Mouse (Mus musculus) right cerebral cortex, postnatal 25 days (tissue): ENCODE results near the gene Fam217a.
"Not testable (repeated sequence)": the region's sequence is repeated elsewhere in the genome, so short reads cannot be mapped to it uniquely, and the experiment has no call there.

ENCODE experiments used
- DNase-seq: peaks from one replicate; pipeline ENCODE4 v3.0.0; 2022

Gene Fam217a

DNA sequence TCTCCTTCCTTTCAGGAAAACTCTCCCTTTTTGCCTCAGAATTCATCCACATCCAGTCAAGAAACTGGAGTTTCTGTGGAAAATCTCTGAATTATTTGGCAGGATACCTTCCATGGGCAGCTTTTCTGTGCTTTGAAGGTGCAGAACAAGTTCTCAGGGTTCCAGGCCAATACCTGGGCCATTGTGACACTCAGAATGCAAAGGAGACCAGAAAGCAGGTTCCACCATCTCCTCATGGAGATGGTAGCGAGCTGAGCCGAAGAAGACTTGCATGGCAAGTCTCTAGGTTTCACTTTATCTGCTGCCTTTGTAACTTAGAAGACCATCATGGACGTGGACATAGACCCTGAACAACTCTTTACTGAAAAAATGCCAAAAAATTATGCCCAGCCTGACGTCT, at the start of gene Fam217a, which contains the start of gene 4933417A18Rik:
TSS of gene Fam217a (minus strand) at position 101 of the 400 bp plus-strand sequence.
TSS of gene 4933417A18Rik (plus strand) at position 200 of the 400 bp plus-strand sequence.
- DNase-seq: no peak

DNA sequence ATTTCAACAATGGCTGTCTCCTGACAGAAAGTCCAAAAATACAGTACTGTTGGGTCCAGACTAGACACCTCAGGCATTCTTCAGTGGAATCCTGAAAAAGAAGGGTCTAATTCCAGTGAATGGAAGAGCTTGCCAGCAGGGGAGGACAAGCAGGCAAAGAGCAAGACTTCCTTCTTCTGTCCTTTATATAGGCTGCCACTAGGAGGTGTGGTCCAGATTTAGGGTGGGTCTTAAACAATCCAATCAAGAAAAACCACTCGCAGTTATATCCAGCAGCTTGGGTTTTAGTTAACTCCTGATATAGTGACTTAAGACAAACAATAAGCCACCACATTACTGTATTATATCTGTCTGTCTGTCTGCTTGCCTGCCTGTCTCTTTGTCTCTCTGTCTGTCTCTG, 49.7 kb upstream of the Fam217a start:
- DNase-seq: no peak

DNA sequence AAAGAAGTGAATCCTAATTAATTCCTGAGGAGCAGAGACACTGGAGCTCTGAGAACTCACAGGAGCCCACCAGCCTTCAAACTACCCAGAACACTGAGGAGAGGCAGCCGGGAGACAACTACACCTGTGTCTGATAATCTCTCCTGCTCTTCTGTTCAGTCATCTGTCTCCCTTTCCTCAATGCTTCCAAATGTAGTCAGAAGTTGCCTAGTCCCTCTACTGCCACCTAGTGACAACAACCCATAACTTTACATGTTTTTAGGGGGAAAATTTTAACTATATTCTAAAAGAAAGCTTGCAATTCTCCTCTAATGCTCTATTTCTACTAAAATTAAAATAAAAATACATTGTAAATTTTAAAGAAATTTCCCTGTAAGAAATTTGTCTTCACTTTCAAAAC, 49.0 kb upstream of the Fam217a start:
- no peak for DNase-seq

DNA sequence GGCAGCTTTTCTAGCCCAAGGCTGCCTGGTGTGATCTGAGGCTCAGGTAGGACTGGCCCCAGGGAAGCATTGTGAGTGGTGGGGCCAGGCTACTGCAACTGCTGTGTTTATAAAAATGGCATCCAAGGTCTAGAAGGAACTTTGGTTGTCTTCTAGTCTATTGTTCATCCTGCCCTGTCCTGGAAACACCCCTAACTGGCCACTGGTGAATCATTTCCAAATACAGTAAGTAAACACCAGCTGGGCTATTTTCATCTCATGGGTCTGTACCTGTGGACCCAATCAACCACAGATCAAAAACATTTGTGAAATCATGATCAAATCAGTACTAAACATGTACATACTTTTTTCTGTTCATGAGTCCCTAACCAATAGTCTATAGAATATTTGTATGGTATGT, 48.3 kb upstream of the Fam217a start:
- not testable (repeated sequence) for DNase-seq

DNA sequence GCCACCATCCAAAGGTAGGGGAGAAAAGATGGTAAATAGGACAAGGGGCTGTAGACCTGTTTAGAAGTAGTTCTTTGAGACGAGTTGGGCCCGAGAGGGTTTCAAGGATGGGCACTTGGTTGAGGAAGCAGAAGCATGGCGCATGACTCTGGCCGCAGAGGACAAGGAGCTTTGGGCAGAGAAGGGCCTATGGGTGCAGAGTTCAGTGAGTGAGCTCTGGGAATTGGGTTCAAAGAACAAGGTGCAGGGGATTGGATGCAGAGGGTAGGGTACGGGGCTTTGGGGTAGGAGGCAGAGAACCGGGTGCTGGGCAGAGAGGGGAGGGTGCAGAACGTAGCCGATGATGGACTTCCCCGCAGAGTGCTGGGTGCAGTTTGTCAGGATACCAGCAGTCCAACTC, 41.5 kb upstream of the Fam217a start:
- not testable (repeated sequence) for DNase-seq

DNA sequence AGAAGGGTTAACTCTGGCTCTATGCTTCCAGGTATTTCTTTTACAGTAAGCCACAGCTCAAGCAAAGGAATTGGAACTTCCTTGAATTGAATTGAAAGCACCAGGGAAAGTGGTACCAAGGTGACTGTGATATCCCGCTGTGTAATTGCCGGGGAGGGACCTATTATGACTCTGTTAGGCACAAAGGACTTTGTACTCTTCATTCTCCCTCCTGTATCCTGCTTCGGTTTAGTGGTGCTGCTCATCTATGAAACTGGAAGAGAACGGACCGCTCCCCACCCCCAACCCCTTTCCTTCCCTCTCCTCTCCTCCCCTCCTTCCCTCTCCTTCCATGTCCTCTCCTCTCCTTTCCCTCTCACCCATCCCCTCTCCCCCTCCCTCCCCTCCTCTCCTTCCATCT, 40.8 kb upstream of the Fam217a start:
- no peak for DNase-seq

DNA sequence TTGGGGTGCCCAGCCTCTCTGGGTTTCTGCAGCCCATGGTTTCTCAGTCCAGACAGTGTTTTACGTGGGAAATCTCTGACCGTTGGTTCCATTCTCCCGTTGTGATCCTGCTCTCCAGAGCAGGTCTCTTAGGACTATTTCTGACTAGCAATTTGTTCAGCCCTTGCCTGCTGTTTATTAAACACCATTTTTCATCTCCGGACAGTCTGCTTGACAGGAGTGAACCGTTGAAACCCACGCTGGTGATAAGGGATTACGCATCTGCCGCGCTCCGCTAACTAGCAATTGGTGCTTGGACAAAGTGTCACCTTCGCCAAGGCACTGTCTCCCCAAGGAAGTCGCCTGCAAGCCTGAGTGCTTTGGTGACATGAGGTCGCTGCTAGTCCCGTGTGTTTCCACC, 40.3 kb upstream of the Fam217a start:
- no peak for DNase-seq

DNA sequence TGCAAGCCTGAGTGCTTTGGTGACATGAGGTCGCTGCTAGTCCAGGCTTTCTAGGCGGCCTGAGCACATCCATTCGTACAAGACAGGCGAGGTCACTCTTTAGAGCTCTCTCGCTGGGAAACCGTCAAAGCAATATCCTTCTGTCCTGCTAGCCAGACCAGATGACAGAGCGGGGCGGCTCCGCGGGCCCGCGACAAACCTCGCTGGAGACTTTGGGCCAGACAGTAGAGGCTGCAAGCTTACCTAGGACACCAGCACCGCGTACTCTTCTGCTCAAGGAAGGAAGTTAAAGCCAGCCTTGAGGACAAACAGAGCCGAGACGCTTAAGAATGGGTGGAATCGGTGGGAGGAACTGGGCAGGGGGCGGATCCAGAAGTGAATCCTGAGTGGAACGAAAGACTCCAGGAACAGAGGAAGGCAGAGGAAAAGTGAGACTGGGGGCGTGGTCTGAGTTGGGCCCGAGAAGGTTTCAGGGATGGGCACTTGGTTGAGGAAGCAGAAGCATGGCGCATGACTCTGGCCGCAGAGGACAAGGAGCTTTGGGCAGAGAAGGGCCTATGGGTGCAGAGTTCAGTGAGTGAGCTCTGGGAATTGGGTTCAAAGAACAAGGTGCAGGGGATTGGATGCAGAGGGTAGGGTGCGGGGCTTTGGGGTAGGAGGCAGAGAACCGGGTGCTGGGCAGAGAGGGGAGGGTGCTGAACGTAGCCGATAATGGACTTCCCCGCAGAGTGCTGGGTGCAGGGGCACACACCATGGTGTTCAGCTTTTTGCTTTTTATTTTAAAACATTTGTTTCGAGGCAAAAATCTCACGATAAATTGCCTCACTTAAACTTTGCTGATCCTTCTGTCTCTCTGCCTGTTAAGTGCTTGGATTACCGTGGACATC, 39.6 kb upstream of the Fam217a start, which contains the start of gene Eci3:
TSS of gene Eci3 (minus strand) at position 300 of the 887 bp plus-strand sequence.
- DNase-seq: peak; percentile 6

DNA sequence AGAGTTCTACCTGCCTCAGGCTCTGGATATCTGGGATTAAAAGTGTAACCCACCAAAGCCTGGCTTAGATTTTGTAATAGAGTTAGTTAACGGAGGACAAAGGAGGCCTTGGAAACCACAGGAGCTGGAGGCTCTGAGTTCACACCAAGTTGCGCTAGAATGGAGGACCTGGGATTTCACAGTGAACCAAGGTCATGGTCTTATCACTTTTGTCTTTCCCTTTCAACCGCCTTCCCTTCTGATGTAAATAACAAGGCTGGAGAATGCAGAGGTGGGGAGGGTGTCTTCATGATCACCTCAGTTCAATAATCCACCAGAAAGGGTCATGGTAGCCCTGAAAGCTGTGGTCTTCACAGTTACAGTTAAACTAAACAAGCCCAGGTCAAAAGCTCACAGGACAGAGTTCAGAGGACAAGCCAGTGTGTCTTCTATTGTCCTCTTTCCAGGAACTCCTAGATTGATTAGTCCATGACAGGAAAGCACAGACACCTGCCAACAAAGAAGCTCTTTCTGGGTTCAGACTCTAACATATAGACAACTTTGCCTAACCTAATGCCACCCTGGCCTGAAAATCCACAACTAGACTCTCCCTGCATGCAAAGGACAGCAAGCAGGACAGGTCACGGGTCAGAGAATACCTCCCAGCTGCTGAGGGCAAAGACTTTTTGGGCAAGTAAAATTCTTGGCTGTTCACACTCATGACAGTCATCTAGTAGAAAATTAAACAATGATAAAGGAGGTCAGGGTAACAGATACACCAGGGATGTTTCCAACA, 37.1 kb upstream of the Fam217a start:
- DNase-seq: no peak

DNA sequence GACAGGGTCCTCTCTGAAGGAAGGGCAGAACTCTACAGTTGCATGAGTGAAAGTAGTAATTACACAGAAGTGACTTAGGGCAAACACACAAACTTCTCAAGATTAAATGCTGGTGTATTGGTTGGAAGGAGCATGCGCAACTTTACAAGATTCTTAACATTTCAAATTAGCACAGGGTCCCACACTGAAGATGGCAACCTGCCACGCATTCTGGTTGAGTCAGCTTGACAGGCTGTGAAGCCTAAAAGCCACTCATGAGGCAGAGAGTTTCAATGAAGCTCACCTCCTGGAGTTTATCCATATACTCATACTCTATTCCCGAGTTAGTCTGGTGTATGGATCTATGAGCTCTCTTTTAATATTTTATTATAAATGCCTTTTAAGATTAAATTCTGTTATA, 34.0 kb upstream of the Fam217a start:
- not testable (repeated sequence) for DNase-seq

DNA sequence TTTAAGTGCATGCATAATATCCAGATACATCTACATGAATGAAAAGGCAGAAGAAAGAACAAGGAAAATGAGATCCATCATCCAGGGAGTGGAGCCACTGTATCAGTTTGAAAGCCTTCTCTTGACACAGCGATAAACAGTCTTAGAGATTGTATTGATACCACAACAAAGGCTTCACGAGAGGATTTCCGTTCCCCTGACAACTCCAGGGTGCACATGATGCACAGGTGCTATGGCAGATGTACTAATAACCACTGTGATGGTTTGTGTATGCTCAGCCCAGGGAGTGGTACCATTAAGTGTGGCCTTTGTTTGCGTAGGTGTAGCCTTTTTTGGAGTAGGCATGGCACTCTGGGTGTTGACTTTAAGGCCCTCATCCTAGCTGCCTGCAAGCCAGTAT, 32.8 kb upstream of the Fam217a start:
- no peak for DNase-seq

DNA sequence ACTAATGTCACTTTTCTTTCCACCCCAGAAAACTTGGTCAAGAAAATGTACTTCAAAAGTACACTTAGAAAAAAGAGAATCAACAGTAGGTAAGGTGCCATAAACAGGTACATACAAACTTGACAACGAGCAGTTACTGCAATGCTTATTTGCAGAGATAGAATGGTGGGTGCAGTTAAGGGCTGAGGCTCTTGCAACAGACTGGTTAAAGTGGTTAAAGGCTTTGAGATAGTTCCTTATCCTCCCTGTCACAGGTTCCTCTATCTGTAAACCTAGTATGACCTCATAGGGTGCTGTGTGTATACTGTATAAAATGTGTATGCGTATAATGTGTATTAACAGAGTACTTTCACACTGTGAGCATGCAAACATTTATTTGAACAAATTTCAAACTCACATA, 27.3 kb upstream of the Fam217a start:
- DNase-seq: not testable (repeated sequence)

DNA sequence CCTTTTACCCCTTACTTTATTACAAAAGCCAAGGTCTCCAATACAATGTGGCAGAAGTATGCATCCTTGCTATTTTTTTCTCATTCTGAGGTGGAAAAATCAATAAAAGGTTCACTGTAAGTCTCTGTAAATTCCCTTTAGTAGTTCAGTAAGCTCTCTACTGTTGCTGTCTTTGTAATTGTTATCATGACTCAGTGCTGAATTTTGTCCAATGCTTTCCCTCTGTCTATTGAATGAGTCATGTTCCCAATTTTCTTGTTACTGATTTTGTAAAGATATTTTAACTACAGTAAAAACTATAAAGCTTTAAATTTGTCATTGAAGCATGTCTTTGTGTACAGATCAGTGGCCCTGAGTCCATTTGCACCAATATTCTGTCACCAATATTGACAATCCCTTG, 18.3 kb upstream of the Fam217a start:
- no peak for DNase-seq

DNA sequence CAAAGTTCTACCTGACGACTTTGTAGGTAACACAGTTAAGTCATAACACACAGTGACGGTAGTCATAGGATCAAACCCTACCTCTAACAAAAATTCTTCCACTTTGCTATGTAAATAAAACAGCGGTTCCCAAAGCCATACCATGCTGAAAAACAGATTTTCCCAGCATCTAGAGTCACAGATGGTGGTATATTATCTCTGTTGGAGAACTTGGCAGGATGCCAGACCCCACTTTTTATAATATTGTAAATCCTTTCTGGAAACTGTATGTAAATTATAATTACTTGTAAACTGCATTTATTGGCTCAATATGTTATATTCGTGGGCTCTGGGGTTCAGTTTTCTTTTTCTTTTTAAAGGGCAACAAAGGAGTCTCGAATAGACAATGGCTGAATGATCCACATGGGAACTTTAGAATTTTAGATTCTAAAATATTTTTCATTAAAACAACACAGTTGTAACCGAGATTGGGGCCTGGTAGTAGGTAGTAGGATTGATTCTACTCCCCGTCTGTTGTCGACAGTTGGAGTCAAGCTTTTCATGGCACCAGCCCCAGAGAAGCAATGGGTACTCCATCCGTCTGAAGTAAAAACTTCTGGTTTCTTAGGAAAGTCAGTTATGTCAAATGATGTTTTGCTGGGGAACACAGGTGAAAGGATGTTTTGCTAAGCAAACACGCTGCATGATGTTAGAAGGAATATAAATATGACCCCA, 11.0 kb upstream of the Fam217a start:
- no peak for DNase-seq

DNA sequence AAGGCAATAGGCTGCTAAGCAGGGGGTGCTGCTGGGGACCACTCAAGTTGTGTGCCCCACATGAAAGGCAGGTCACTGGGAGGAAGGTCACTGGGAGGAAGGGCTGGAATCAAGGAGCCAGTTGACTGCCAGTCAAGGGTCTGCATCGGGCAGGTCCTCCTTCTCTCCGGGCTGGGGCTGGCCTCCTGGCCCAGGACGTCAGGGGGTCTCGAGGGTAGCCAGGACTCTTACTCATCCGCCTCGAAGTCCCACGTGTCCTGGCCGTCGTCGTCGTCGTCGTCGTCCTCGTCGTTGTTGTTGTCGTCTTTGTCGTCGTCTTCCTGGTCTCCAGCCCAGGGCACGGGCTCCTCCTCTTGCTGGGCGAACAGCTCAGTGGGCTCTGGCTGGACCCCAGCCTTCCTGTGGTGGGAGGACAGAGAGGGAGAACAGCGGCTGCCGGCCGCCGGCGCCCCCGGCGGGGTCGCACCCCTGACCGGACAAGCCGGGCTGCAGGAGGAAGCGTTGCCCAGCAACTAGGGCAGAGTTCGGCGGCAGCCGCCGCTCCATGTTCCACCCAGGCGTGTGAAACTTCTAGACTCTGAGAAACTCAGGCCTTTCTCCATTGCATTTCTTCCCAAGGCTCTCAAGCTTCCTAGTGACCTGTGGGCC, 7.5 kb downstream of the Fam217a start:
- DNase-seq: no peak

DNA sequence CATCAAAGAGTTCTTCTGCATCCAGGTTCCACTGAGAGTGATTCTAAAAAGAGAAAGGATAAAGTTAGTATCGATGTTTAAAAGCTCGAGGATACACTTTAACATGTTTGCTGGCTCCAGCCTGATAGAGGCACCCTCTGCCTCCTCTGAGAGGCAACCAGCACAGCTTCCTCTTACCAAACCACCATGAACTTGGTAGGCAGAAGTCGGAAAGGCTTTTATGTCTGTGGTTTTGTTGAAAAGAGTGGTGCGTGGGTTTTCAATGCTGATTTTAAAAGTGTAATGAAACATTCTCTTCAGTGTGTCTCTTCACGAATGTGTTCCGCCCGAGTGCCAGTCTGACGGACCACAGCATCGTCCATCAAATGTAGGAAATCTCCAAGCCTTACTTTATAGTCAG, 9.5 kb downstream of the Fam217a start:
- no peak for DNase-seq

DNA sequence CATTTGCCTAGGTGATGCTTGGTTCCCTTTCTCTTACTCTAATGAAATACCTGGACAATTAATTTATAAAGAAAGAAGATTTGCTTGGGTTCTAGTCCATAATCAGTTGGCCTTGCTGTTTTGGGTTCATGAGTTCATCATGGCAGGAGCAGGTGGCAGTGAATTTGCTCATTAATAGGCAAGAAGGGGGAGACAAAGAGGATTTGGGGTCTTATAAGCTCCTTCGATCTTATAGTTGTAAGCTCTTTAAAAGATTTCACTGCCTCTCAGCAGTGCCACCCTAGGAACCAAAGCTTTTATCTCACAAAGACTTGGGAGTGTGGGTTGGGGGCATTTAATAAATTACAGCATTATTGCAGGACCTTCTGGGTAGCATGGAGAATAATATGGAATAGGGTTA, 31.2 kb downstream of the Fam217a start:
- no peak for DNase-seq

DNA sequence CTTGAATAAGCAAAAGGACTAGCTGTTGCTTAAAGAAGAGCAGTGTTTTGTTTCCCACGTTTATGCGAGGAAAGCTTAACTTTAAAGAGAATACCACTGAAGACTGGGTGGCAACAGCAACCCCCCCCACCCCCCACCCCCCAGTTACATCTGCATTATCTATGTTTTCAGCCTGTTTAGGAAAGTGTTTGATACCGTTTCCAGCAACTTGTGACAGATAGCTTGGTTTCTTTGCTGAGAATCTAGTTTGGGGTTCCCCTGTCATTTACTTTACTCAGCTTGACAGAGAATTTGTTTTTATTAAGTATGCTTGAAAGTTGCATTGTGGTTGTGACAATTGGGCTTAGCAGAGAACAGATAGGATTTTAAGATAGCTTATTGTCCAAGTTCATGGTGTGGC, 47.6 kb downstream of the Fam217a start:
- DNase-seq: no peak

DNA sequence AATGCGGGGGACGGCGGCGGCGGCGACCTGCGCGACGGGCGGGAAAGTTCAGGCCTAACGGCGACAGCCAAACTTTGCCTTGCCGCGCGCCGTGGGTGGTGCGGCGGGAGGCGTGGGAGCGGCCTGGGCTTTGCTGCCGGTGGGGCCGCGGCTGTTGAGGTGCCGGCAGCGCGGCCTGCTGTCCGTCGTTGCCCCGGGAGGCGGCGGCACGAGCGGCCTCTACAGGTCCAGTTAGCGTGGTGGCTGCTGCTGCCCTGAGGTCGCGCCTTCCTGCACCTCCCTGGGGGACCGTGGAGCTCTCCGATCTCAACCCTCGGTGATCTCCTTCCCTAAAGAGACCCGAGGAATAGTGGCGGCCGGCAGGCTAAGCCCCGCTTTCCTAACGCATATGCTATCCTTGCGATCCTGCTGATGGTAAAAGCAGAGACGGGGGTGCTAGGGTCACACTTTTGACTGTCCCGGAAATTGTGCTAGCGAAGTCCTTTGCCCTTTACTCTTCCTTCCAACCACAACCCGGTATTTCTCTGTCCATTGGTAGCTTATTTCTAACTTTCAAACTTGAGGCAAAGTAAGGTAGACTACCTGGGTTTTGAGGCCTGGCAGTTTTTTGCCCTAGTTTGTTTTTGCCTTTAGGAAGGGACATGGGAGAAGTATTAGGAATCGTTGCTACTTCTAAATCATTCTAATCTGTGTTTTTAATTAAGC, 48.2 kb downstream of the Fam217a start:
- no peak for DNase-seq

DNA sequence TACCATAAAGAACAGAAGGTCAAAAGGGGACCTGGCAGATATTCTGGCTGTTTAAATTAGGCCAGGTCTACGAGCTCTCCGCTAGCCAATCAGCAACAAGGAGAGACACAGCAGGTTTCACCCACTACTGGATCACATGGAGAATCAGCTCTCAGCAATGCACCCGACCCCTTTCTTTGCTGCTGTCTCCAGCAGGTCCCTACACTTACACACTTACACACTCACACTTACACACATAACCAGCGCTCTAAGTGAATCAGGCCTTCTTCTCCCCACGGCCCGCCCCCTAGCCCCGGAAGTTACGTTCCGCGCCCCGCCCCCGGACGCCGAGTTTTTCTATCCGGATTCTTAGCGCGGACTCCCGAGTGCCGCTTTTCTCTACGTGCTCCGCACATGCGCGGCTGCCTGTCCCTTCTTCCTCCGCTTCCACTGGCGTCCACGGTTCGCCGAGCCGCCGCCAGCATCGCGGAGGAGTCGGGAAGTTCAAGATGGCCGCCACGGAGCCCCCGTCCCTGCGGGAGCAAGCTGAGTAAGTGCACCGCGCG, 48.9 kb downstream of the Fam217a start, which contains the start of gene Prpf4b:
TSS of gene Prpf4b (plus strand) at position 137 of the 545 bp plus-strand sequence.
- peak; percentile 94 for DNase-seq

DNA sequence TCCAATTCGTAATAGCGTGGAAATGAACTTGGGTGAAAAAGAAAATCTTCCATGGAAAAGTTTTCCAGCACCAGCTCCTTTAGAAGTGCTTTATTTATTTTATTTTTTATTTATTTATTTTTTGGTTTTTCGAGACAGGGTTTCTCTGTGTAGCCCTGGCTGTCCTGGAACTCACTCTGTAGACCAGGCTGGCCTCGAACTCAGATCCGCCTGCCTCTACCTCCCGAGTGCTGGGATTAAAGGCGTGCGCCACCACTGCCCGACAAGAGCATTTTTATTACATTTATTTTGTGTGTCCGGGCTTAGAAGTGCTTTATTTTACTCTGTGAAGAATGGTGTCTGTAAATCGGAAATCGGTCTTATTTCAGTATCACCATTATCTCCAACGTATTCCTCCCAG, 49.4 kb downstream of the Fam217a start:
- peak; percentile 10 for DNase-seq
